Mouse (Mus musculus): ENCODE measurements around the gene Slc24a2. TPM values are rescaled to one million over a fixed set of nuclear protein-coding genes. Genes with fewer than 3 reads are reported as not detected.

Slc24a2 gene
- polyA plus RNA-seq, 1 experiment = not detected

- TF ChIP-seq GATA1 (IDR thresholded peaks at IDR 0.05; ENCODE audit: low read length) = no peak
Observed at GRCm38 (mm10) chr4:87032632-87033031, 197.6 kb downstream of the Slc24a2 start.

GRCm38 (mm10) chr4:87031076-87031475 is 199.2 kb downstream of the Slc24a2 start:
- no peak for TF ChIP-seq GATA1 (IDR thresholded peaks at IDR 0.05; ENCODE audit: low read length)

GRCm38 (mm10) chr4:87026311-87027151 is 203.7 kb downstream of the Slc24a2 start:
- TF ChIP-seq GATA1 (IDR thresholded peaks at IDR 0.05; ENCODE audit: low read length) = no peak

GRCm38 (mm10) chr4:87024556-87024955 is 205.7 kb downstream of the Slc24a2 start:
- TF ChIP-seq GATA1 (IDR thresholded peaks at IDR 0.05; ENCODE audit: low read length) = no peak

GRCm38 (mm10) chr4:87021542-87021941 is 208.7 kb downstream of the Slc24a2 start:
- TF ChIP-seq GATA1 (IDR thresholded peaks at IDR 0.05; ENCODE audit: low read length) = no peak

GRCm38 (mm10) chr4:87019486-87020105 is 210.7 kb downstream of the Slc24a2 start:
- no peak for TF ChIP-seq GATA1 (IDR thresholded peaks at IDR 0.05; ENCODE audit: low read length)

- TF ChIP-seq GATA1 (IDR thresholded peaks at IDR 0.05; ENCODE audit: low read length) = no peak
Observed at GRCm38 (mm10) chr4:87018073-87018997, 211.9 kb downstream of the Slc24a2 start.

- TF ChIP-seq GATA1 (IDR thresholded peaks at IDR 0.05; ENCODE audit: low read length) = no peak
Observed at GRCm38 (mm10) chr4:87017464-87017863, 212.8 kb downstream of the Slc24a2 start.

- TF ChIP-seq GATA1 (IDR thresholded peaks at IDR 0.05; ENCODE audit: low read length) = no peak
Observed at GRCm38 (mm10) chr4:87015746-87016145, 214.5 kb downstream of the Slc24a2 start.

- TF ChIP-seq GATA1 (IDR thresholded peaks at IDR 0.05; ENCODE audit: low read length) = no peak
Observed at GRCm38 (mm10) chr4:87013721-87014620, 216.3 kb downstream of the Slc24a2 start.

- TF ChIP-seq GATA1 (IDR thresholded peaks at IDR 0.05; ENCODE audit: low read length) = no peak
Observed at GRCm38 (mm10) chr4:86992470-86992869, 237.8 kb downstream of the Slc24a2 start.

- no peak for TF ChIP-seq GATA1 (IDR thresholded peaks at IDR 0.05; ENCODE audit: low read length)
Observed at GRCm38 (mm10) chr4:86989301-86989700, 241.0 kb downstream of the Slc24a2 start.

GRCm38 (mm10) chr4:86987846-86988245 is 242.4 kb downstream of the Slc24a2 start:
- TF ChIP-seq GATA1 (IDR thresholded peaks at IDR 0.05; ENCODE audit: low read length) = no peak

- TF ChIP-seq GATA1 (IDR thresholded peaks at IDR 0.05; ENCODE audit: low read length) = no peak
Observed at GRCm38 (mm10) chr4:86977272-86977671, 253.0 kb downstream of the Slc24a2 start.

All from G1E-ER4 (cell line).